Mouse (Mus musculus) thymus, postnatal 36 days (tissue): ENCODE data around the gene Spns3.
"Not testable (repeated sequence)": the region's sequence is repeated elsewhere in the genome, so short reads cannot be mapped to it uniquely, and the experiment has no call there.

Experiments used
- DNase-seq, 2 experiments: peaks; one replicate each; pipeline ENCODE4 v3.0.0; 2022; ENCODE audit warnings: mixed read lengths in 2 of 2

Gene Spns3

DNA sequence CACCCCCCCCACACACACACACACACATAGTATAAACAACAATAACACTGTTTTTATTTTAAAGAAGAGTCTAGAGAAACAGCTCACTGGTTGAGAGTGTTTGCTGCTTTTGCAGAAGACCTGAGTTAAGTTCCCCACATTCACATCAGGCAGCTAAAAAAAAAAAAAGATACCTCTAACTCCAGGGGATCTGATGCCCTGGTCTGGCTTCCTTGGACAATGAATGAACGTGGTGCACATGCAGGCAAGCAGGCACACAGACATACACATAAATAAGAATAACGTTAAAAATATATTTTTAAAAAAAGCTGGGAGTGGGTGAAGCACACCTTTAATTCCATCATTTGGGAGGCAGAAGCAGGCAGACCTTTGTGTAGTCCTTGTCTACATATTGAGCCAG lies 6.6 kb upstream of the Spns3 start:
- DNase-seq, result no peak

DNA sequence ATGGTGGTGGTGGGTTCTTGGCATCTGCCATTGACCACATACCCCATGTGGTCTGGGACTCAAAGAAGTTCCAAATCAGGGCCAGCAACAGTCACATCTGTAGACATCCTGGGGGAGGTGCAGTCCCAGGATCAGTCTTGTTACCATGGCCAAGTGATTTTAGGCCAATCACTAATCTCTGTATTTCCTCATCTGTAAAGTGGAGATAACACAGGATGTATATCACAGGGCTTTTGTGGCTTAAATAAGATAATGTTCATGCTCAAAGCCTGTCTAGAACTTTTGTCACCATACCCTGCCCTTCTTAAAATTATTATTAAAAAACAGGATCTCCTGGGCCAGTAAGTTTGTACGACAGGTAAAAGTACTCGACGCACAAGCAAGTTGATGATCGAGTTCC lies 6.2 kb upstream of the Spns3 start:
- no peak for DNase-seq

DNA sequence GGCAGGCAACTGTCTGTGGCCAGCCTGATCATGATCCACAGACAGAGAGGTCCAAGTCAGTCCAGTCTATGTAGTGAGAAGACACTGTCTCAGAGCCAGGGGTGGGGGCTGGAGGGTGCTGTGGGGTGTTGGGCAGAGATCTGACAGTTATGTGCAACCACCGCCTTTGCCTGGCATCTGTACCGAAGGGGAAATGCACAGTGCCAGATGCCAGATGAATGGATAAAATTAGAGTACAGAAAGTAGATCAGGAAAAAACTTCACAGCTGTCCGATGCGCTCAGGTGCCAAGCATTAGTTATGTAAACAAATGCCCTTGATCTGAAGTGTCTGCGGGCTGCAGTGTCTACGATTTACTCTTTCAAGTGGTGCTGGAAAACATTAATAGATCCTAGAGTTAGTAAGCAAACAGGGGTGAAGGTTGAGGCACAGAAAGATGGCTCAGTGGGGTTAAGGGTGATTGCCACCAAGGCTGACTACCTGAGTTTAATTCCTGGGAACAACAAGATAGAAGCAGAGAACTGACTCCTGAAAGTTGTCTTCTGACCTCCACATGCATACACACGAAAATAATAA lies 1.3 kb upstream of the Spns3 start:
- DNase-seq, result peak in 1 of 2 experiments; percentile 26

DNA sequence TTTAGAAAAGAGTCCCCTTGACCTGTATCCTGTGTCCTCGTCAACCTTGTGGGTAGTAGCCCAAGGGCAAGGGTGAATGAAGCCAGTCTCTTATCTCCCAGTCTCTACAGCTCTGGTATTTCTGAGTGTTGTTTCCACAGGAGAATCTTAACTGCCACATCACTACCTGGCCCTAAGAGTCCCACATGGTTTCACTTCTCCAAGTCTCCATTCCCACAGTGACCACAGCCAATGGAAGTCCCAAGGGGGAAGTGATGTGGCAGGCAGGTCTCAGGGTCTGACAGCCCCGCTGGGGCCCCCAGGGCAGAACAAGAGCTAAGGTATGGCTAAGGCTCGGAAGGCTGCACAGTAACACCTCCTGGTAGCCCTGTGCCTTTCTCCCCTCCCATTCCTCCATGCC lies 3.1 kb downstream of the Spns3 start:
- DNase-seq, result no peak

DNA sequence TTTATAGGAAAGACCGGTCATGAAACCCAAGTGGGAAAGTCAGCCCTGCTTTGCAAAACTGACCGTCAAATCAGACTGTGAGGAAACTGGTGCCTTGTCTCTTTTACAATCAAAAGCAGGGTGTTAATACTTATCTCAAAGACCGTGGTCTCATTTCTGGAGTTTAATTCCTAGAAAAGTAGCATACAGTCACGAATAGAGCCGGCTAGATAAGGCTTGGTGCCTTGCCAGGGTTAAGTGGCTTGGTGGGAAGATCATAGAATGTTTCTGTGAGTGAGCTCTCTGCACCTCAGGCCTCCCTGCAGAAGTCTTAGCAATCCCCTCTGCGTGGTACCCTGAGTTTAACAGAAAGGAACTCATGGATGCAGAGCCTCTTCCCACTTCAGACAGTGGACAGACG lies 5.6 kb downstream of the Spns3 start:
- DNase-seq, result no peak

DNA sequence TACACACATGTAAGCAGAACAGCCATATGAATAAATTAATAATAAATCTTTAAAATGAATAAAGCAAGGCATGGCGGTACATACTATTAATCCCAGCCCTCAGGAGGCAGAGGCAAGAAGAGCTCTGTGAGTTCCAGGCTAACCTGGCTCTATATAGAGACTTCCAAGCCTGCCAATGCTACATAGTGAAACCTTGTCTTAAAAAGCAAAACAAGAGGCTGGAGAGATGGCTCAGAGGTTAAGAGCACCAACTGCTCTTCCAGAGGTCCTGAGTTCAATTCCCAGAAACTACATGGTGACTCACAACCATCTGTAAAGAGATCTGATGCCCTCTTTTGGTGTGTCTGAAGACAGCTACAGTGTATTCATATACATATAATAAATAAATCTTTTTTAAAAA lies 6.6 kb downstream of the Spns3 start:
- DNase-seq, result not testable (repeated sequence)

DNA sequence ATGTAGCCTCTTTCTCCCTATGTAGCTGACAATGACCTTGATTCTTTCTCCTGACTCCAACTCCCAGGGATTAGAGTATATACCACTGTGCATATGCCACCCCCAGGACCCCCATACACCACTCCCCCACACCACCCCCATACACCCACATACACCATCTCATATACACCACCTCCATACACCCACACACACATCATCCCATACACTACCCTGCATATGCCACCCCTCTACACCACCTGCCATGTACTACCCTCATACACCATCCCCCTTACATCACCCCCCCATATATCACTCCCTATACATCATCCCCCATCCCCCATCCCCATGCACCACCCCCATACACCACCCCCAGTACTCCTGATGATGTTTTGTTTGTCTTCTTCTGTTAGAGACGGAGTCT lies 7.7 kb downstream of the Spns3 start:
- no peak for DNase-seq

DNA sequence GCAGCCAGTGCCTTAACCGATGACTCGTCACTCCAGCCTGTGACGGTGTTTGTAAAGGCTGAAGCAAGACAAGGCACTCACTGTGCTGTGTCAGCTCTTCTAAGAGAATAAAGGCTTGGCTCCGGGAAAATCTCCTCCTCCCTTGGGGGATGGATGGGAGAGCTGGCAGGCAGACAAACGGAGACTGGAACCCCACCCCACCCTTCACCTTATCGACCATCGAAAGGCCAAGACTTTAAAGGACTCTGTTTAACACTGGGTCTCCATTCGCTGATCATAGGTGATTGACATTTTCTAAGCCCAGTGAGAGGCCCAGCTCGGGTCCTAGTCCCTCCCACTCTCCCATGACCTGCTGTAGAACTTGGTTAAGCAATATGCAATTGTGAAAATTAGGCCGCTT lies 8.4 kb downstream of the Spns3 start:
- no peak for DNase-seq

DNA sequence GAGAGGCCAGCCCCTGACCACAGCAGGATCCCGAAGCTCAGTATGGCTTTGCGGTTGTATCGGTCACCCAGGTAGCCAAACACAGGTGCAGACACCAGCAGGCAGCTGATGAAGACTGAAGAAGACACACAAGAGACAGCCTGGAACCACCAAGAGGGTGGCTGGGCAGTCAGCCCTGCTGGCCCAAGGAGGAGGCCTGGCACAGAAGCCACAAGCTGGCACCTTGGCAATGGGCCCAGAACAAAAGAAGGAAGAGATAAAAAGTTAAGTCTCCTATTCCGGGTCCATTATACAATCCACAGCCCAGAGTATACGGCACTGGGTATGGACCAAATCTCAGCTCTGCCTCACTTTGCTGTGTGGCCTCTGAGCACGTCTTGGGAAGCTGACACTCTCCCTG lies 9.9 kb downstream of the Spns3 start:
- DNase-seq, result no peak

DNA sequence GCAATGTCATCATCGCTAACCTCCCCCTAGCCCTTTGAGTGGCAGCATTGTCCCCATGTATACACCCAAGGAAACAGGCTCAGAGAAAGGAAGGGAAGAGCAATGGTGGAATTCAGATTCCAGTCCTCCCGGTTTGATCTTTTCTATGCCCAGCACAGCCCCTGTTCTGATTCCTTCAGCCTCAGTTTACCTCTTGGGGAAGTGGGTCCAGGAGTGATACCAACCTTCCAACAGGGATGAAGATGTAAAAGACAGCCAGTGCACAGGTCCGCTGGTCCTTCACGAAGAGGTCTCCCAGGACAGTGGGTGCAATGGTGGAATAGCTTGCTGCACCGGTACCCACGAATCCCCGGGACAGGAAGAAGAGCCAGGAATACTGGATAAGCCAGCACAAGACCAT lies 11.5 kb downstream of the Spns3 start:
- no peak for DNase-seq

DNA sequence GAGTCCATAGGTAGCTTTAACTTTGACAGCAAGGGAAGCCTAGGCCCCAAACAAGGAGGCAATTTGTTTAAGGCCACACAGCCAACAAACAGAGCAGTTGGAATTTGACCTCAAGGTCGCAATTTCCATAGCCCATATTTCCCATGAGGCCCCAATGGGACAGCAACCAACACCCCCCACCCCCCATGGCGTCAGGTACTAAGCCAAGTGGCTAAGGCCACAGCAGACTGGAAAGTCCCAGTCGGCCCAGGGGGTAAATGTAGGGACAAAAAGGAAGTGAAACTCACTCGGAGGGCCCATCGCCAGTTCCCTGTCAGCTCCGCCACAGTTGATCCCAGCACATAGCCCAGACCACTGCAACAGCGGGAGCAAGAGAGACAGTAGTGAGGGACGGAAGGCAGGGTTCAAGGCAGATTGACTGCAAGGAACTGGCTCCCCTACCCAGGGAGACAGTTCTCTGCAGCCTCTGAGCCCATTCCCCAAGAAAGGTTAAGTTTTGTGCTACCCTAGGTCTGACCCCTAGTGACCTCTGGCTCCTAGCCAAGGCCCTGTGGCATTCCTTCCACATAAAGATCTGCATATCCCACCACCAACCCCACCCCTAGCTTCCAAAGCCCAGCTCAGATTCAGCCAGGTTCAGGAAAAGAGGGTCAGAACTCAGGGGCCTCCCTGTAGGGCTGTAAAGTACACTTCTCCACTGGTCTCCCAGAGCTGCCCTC lies 12.1 kb downstream of the Spns3 start:
- DNase-seq, result no peak

DNA sequence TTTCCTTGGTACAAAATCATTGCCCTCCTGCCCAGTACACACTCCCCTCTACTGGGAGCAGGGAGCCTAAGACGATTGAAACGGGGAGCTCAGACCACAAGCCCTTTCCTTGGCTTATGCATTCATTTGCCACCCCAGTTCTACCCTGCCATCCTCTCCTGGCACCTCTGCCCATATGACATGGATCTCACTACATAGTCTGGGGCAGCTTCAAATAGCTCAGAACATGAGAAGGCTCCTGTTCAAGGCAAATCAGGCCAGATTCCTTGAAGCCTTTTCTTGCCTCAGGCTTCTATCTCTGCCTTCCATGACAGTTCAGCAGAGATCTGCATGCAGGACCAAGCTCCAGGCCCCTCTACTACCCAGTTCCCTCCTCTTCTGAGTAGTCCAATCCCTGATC lies 12.8 kb downstream of the Spns3 start:
- no peak for DNase-seq

DNA sequence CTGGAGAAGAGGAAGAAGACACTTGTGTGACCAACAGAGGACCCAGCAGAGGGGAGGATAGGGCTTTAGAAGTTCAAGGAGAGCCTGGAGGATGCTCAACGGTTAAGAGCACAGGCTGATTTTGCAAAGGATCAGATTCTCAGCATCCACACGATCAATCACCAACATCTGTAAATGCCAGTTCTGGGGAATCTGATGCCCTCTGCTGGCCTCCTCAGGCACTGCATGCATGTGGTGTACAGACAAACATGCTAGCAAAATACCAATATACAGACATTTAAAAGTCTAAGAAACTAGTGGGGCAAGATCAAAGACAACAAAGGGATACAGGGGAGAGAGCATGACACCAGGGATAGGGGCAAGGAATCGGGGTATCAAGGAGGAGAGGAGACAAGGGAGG lies 14.8 kb downstream of the Spns3 start:
- peak; percentile 31 to 49 for DNase-seq

DNA sequence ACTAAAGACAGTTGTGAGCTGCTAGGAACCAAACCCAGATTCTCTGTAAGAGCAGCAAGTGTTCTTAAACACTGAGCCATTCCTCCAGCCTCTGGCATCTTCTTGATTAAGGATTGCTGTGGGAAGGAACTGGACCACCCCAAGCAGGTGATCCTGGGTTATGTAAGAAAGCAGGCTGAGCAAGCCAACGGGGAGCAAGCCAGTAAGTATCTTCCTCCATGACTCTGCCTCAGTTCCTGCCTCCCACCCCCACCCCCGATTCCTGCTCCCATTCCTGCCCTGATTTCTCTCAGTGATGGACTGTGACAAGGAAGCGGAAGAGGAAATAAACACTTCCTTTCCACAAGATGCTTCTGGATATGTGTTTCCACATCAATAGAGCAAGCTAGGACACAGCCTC lies 17.4 kb downstream of the Spns3 start:
- DNase-seq, result no peak

DNA sequence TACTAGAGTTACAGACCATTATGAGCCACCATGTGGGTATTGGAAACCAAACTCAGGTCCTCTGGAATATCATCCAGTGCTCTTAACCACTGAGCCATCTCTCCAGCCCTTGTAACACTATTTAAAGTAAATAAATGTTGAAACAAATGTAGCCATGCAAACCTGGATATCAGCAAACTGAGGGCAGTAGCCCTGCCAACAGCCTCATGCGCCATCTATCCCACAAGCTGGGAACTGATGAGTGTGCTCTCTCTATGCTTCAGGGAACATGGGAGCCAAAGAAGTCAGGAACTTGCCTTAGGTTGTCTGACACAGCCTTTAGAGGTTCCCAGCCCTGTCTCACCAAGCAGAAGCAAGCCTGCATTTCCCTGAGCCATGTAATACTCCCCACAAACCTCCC lies 18.7 kb downstream of the Spns3 start:
- DNase-seq, result no peak

DNA sequence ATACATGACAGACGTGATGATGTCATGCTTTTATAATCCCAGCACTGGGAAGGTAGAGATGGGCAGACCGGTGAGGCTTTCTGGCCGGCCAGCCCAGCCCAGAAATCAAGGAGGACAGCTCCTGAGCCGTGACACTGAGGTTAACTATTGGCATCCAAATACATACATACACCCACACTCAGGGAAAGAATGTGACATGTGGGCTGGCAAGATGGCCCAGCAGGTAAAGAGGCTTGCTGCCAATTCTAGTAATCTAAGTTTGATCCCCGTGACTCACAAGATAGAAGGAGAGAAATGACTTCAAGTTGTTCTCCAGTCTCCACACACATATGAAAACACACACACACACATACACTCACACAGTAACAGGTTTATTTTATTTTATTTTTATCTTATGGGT lies 19.2 kb downstream of the Spns3 start:
- no peak for DNase-seq

DNA sequence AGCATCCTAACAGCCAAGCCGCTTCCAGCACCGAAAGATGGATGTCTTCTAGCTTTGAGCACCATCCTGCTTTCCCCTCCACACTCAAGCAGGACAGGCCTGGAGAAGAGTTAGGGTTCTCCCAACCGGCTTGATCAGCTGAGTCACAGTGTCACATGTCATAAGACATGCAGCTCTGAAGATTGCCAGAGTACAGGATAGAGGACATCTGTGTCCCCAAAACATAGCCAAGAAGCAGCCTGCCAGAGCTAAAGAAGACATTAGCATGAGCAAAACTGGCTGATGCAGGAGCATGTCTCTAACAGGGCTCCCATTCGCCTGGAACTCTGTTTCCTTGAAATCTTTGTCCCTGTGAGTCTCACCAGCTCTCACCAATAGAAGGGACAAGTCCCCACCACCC lies 24.1 kb downstream of the Spns3 start:
- DNase-seq, result no peak

DNA sequence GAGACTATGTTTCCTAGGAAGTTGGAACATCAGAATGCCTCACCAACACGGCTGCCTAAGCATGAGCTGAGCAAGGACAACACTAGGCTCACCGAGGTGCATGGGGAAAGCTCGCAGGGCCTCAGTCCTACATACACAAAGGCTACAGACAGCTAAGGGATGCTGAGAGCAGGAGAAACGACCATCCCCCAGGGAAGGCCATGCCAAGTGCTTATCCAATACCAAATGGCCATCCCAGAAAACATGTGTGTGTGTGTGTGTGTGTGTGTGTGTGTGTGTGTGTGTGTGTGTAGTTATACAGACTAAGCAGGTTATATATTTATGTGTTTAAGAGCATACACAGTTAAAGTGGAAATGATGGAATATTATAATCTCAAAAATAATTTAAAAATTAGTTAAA lies 26.6 kb downstream of the Spns3 start:
- no peak for DNase-seq

DNA sequence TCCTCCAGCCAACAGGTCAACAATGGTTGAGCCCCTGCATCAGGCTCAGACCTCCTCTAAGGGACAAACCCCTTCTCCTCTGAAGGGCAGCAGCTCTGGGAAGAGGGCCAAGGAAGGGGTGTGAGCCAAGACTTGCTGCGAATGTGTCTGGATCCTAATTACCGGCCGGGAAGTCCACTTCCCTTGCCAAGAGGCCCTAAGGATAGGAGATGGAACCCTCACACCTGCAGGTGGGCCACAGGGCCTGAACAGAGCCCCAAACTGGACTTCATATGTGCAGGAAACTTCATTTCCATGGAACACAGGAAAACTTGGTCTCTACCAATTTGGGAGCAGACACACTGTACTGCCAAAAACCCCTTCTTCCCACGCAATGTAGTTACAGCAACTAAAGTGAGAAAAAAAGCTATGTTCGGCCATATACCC lies 27.7 kb downstream of the Spns3 start:
- no peak for DNase-seq

DNA sequence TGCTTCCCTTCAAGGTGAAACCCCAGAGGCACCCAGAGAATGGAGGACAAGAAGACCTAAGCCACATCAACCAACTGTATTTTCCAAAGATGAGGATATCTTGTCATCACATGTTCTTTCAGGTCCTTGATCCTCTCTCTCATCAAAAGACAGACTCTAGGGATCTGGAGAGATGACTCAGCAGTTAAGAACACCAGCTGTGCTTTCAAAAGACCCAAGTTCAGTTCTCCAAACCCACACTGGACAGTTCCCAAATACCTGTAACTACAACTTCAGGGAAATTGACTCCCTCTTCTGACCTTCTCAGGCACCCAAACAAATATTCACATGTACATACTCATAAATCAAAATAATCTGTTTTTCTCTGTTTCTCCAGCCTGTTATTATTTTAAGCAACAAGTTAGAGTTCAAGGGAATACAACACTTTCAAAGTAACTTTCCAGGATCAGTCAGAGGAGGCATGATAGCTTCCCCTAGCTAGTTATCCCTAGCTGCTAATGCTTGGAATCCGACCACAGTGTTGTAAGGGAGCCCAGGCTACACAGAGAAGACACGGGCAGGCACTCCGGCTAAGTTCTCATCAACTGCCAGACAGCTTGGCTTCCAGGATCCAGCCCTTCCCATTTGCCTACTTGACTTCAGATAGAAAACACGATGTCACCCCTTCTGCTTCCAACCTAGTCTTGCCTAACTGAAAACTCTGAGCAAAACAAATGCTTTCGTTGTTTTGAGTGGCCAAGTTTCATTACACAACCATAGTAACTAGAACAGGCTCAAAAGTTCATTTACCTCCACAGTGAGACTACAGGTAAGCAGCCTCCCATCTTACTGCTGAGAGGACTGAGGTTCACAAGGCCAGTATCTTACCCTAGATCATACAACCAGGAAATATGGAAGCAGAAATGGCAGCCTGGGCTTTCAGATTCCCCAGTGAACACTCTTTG lies 28.4 kb downstream of the Spns3 start:
- no peak for DNase-seq

DNA sequence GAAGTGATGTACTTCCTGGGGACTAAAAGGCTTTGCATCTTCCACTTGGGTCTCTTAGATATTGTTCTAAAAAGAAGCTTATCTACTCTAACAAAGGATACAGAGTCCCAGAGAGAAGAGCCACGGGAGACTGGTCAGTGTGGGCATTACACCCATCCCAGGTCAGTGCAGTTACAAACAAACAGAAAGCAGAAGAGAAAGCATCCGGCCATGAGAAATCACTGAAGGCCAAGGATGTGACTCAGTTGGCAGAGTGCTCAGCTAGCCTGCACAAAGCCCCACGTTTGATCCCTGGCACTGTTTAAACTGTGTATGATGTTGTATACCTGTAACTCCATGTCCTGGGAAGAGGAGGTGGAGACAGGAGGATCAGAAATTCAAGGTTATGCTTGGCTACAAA lies 30.4 kb downstream of the Spns3 start:
- no peak for DNase-seq

DNA sequence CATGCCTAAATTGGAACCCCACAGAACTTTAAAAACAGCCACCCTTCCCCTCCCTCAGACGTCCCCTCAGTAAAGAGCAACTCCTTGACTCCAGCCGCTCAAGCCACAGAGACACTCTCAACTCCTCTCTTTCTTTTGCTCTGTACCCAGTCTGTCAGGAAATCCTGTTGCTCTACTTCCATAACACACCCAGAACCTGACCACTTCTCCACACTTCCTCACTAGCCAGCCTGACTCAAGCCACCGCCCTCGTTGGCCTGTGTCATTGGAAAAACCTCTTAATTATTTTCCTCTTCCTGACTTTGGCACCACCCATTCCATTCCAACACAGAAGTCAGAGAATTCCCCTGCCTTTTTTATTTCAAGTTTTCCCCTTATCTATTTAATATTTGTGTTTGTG lies 31.1 kb downstream of the Spns3 start:
- DNase-seq, result no peak

DNA sequence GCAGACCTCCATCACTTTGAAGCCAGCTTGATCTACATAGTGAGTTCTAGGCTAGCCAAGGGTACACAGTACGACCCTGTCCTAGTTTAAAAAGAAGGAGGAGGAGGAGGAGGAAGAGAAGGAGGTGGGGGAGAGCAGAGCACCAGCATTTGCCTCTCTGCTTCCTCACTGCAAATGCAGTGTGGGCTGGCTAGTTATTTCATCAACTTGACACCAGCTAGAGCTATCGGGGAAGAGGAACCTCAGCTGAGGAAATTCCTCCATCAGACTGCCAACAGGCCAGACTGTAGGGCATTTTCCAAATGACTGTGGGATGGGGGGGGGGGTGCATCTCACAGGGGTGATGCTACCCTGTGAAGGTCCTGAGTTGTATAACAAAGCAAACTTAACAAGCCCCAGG lies 31.9 kb downstream of the Spns3 start:
- no peak for DNase-seq

DNA sequence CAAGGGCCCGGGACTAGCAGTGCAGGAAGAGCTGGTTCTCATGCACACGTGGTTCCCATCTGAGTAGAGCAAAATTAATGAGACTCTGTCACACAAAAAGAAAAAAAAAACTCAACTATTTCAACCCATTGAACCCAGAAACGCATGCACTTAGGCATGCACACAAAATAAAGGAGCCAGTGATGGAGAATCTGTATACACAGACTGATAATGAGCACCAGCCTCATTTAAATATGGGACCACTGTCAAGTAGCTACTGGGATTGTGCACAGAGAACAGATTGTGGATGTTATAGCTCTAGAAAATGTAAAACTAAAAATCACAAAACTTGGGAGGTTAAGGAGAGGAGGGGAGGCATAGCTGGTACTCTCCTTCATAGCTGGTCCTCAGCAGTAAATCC lies 35.3 kb downstream of the Spns3 start:
- no peak for DNase-seq
